Mouse (Mus musculus) cerebellum, postnatal 10 days (tissue): Measurements from ENCODE around the gene Car11.

Experiments
- DNase-seq, 2 experiments: peaks; one replicate each; pipeline ENCODE4 v3.0.0; 2021; ENCODE audit warnings: mixed read lengths in 2 of 2

Gene Car11

GRCm38 (mm10) chr7:45725151-45725550 is 25.5 kb downstream of the Car11 start:
- peak in 1 of 2 experiments; percentile 30 for DNase-seq

- peak in 1 of 2 experiments; percentile 49 for DNase-seq
These were observed 26.1 kb downstream of the Car11 start, which contains the start of gene Spaca4 for GRCm38 (mm10) chr7:45725713-45726112. Gene Spaca4, minus strand, starts transcription at chr7:45725813.

- DNase-seq: no peak
These were observed 26.8 kb downstream of the Car11 start for GRCm38 (mm10) chr7:45726419-45726818.

- DNase-seq: no peak
These were observed 28.0 kb downstream of the Car11 start for GRCm38 (mm10) chr7:45727625-45728024.

GRCm38 (mm10) chr7:45730727-45731431 is 31.2 kb downstream of the Car11 start:
- DNase-seq: peak; percentile 70 to 75

GRCm38 (mm10) chr7:45733477-45733876 is 33.8 kb downstream of the Car11 start:
- DNase-seq: no peak

- peak; percentile 92 to 93 for DNase-seq
These were observed 39.6 kb downstream of the Car11 start for GRCm38 (mm10) chr7:45739162-45739763.

- DNase-seq: no peak
These were observed 40.2 kb downstream of the Car11 start for GRCm38 (mm10) chr7:45739820-45740219.

GRCm38 (mm10) chr7:45741308-45741707 is 41.7 kb downstream of the Car11 start:
- no peak for DNase-seq

- DNase-seq: no peak
These were observed 42.1 kb downstream of the Car11 start for GRCm38 (mm10) chr7:45741777-45742176.

GRCm38 (mm10) chr7:45742338-45742737 is 42.7 kb downstream of the Car11 start:
- peak; percentile 73 to 80 for DNase-seq

- peak; percentile 90 to 95 for DNase-seq
These were observed 44.7 kb downstream of the Car11 start for GRCm38 (mm10) chr7:45744387-45744786.

GRCm38 (mm10) chr7:45746518-45746917 is 46.9 kb downstream of the Car11 start:
- DNase-seq: no peak

- no peak for DNase-seq
These were observed 47.8 kb downstream of the Car11 start for GRCm38 (mm10) chr7:45747450-45747849.

- no peak for DNase-seq
These were observed 48.5 kb downstream of the Car11 start for GRCm38 (mm10) chr7:45748110-45748509.

GRCm38 (mm10) chr7:45749401-45749800 is 49.8 kb downstream of the Car11 start:
- DNase-seq: no peak

GRCm38 (mm10) chr7:45750162-45750561 is 50.5 kb downstream of the Car11 start:
- no peak for DNase-seq
